Mouse (Mus musculus) liver, adult (tissue): ENCODE measurements around the gene Lrrc55.

ENCODE experiments used
- GATA4 ChIP-seq: IDR thresholded peaks from 2 replicates; pipeline ENCODE4 v1.6.1; 2014; ENCODE audit warnings: mild to moderate bottlenecking, low read length; ENCODE audit not compliant: insufficient replicate concordance

The Lrrc55 gene

GRCm38 (mm10) chr2:85147481-85147880 lies 49.5 kb downstream of the Lrrc55 start:
- TF ChIP-seq GATA4, result no peak

- no peak for TF ChIP-seq GATA4
Observed at GRCm38 (mm10) chr2:85145346-85145745, 51.7 kb downstream of the Lrrc55 start.

- no peak for TF ChIP-seq GATA4
Observed at GRCm38 (mm10) chr2:85144908-85145307, 52.1 kb downstream of the Lrrc55 start.

GRCm38 (mm10) chr2:85140833-85141232 lies 56.2 kb downstream of the Lrrc55 start:
- no peak for TF ChIP-seq GATA4

DNA sequence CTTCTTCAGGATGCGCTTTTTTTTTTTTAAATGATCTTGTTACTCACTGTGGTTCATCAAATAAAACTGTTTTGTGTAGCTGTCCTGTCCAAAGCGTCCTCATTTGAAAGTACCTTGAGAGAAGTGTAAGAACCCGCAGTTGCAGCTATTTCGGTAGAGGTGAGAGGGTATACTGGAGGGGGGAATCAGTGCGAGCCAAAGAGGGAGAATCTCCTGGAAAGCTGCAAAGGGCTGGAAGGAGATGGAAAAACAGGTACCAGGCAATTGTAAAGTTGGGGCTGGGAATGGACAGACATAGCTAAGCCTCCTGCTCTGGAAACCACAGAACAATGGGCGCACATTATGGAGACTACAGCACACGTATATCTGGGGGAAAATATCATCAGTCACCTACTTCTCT lies 57.2 kb downstream of the Lrrc55 start:
- no peak for TF ChIP-seq GATA4

DNA sequence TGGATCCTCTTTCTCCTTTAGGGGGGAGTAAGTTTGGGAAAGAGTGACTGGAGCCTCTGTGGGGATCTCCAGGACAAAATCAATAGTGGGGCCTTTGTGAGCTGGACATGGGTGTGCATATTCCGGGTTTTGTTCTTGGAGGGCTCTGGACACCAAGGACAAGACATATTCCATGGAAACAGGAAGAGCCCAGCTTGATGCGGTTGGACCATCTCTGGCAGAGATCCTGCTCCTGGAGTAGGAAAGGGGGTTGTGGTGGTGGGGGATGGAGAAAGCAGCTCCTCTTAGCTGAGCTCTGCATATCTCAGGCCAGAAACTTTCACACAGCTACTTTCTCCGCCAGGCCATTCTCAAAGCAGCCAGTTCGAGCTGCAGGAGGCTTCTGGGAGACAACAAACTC lies 57.6 kb downstream of the Lrrc55 start:
- TF ChIP-seq GATA4, result no peak

DNA sequence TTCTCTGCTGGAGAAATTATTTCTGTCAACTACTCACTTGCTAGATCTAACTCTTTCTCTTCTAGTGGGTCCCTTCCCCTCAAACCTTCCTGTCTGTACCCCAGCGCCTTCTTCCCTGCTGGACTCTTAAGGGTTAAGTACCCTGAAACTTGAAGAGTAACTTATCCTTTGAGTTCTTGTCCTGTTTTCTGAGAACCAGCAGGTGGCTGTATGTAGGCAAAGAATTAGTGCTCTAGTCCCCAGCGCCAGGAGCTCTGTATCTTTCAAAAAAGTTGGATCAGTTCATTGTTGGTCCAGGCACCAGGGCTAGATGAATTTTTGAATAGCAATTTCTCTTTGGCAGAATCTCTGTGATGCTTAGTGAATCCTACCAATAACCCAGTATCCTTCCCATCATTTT lies 58.9 kb downstream of the Lrrc55 start:
- TF ChIP-seq GATA4, result no peak

DNA sequence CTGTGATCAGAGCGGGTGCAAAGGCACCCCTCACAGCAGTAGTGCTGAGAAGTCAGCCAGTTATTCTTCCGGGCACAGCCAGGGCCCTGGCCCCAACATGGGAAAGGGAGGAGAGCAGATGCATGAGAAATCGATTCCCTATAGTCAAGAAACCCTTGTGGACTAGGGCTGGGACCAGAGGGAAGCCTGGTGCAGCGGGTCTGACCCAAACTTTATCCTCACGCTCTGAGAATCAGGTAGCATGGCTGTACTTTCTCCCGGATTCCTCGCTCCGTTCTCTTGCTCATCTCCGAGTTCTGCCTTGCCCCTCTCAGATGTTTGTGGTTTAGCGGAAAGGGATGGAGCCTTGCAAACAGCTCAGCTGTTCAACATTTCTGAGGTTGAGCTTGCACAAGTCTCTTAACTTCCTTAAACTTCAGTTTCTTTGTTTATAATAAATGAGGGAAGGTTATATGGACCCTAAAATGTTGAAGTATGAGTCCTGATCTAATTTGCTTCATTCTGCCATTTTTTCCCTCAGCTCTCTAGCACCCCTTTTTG lies 59.3 kb downstream of the Lrrc55 start:
- no peak for TF ChIP-seq GATA4

DNA sequence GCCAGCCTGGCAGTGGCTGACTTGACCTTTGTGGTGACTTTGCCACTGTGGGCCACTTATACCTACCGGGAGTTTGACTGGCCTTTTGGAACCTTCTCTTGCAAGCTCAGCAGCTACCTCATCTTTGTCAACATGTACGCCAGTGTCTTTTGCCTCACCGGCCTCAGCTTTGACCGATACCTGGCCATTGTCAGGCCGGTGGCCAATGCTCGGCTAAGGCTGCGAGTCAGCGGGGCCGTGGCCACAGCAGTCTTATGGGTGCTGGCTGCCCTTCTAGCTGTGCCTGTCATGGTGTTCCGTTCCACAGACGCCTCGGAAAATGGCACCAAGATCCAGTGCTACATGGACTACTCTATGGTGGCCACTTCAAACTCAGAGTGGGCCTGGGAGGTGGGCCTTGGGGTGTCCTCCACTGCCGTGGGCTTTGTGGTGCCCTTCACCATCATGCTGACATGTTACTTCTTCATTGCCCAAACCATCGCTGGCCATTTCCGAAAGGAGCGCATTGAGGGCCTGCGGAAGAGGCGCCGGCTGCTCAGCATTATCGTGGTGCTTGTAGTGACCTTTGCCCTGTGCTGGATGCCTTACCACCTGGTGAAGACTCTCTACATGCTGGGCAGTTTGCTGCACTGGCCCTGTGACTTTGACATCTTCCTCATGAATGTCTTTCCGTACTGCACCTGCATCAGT lies 60.0 kb downstream of the Lrrc55 start:
- TF ChIP-seq GATA4, result no peak

GRCm38 (mm10) chr2:85136089-85136488 lies 60.9 kb downstream of the Lrrc55 start, which contains the start of gene Aplnr:
TSS of gene Aplnr (plus strand) at chr2:85136225.
- no peak for TF ChIP-seq GATA4

GRCm38 (mm10) chr2:85135099-85135498 lies 61.9 kb downstream of the Lrrc55 start:
- no peak for TF ChIP-seq GATA4

- no peak for TF ChIP-seq GATA4
Observed at GRCm38 (mm10) chr2:85132204-85132603, 64.8 kb downstream of the Lrrc55 start.

DNA sequence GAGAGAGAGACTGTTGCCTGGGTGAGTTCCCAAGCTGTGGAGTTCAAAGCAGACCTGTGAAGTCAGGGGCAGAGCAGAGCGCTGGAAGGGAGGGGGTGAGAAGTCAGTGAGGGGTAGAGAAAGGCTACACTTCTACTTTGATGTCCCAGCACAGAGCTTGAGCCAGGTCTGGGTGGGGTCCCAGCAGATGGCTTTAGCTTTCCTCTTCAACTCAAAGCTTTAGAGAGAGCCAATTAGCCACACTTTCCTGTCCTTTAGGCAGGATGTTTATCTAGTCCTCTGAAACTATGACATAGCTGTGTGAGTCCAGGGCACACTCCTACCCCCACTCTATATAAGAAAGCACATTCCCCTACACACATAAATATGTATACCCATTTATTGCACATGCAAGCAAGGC lies 65.3 kb downstream of the Lrrc55 start:
- no peak for TF ChIP-seq GATA4

DNA sequence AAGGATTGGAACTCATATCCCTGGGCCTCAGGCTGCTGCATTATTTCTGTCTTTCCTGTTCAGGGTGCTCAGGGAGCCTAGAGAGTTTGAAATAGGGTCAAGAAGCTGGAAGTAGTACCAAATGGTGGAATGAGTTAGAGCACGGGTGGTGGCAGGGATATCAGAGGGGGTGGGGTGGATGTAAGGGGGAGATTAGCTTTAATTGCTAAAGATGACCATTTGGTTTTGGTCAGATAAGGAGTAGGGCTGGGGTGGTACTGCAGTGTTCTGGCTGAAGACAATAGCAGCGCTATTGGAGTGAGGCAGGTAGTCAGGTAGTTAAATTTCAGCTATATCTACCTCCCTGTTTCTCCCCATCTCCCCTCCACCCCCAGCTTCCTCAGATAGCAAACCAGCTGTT lies 65.8 kb downstream of the Lrrc55 start:
- TF ChIP-seq GATA4, result no peak

DNA sequence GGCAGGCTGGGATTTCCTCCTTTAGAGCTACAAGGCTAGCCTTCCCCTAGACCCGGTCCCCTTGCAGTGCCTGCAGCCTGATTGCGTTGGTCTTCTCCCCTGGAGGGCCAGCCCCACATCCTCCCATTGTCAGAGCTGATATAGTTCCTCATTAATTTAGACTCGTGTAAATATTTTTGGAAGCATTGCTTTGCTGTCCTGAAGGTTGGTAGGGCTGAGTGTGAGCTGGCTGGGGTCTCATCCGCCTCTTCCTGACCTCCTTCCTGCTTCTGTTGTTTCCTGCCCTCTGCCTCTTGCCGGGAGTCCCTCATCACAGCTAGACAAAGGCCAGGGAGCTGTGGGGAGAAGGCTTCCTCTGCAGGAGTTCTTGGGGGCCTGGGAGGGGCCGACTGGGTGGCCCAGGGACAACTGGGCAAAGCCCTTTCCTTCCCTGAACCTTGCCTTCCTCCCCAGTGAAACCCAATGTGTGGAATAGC lies 67.5 kb downstream of the Lrrc55 start:
- TF ChIP-seq GATA4, result peak; percentile 83; the same call in 1 of the 2 replicates

- no peak for TF ChIP-seq GATA4
Observed at GRCm38 (mm10) chr2:85123869-85124535, 73.0 kb downstream of the Lrrc55 start.
